Mouse (Mus musculus) liver, embryonic 11.5 days (tissue): ENCODE results near the gene Selenon. TPM values are rescaled to one million over a fixed set of nuclear protein-coding genes. Genes with fewer than 3 reads are reported as not detected.

Experiments
- ATAC-seq: fragments of 200-750 bp; cut with Nextera tagmentation; replicated peaks from 2 replicates; pipeline ENCODE4 v1.8.0; 2017; ENCODE audit warnings: moderate number of reproducible peaks, mild to moderate bottlenecking, moderate TSS enrichment, moderate library complexity; ENCODE audit not compliant: low FRiP score
- DNase-seq: peaks from one replicate; pipeline ENCODE4 v3.0.0-alpha.2; 2017; ENCODE audit warnings: low spot score
- H3K27ac ChIP-seq: fragments of 300-500 bp; sonication (generic); 2 replicates; pipeline ENCODE4 v1.5.1; 2014; ENCODE audit warnings: mild to moderate bottlenecking, low read depth, low read length, control low read depth
- H3K27me3 ChIP-seq: fragments of 300-500 bp; sonication (generic); replicated peaks from 2 replicates; pipeline ENCODE4 v1.6.1; 2014; ENCODE audit warnings: low read length, mixed read lengths; ENCODE audit not compliant: control insufficient read depth, insufficient read depth
- H3K36me3 ChIP-seq: fragments of 300-500 bp; sonication (generic); 2 replicates; pipeline ENCODE4 v1.6.1; 2014; ENCODE audit warnings: mild to moderate bottlenecking, low read length, moderate library complexity, mixed read lengths; ENCODE audit not compliant: control insufficient read depth, insufficient read depth
- H3K4me1 ChIP-seq: fragments of 300-500 bp; sonication (generic); replicated peaks from 2 replicates; pipeline ENCODE4 v1.6.1; 2014; ENCODE audit warnings: low read length, mixed read lengths; ENCODE audit not compliant: control insufficient read depth, insufficient read depth
- H3K4me2 ChIP-seq: fragments of 300-500 bp; sonication (generic); 2 replicates; pipeline ENCODE4 v1.6.1; 2014; ENCODE audit warnings: mild to moderate bottlenecking, control low read depth, moderate library complexity
- H3K4me3 ChIP-seq: fragments of 300-500 bp; sonication (generic); 2 replicates; pipeline ENCODE4 v1.5.1; 2014; ENCODE audit warnings: low read depth, low read length, control low read depth
- H3K9ac ChIP-seq: fragments of 300-500 bp; sonication (generic); 2 replicates; pipeline ENCODE4 v1.6.1; 2014; ENCODE audit warnings: low read depth, low read length, control low read depth
- H3K9me3 ChIP-seq: fragments of 300-500 bp; sonication (generic); 2 replicates; pipeline ENCODE4 v1.6.1; 2016; ENCODE audit warnings: low read length, inconsistent platforms, mixed read lengths; ENCODE audit not compliant: control insufficient read depth
- WGBS: fragments of 180-500 bp; shearing (Covaris S2); extraction: QIAGEN DNeasy Blood & Tissue Kit; methylation state at CpG from one replicate; pipeline ENCODE4 v1.1.7; 2014; 5-methylcytosine and 5-hydroxymethylcytosine counted together
- polyA plus RNA-seq: library from polyadenylated mRNA; unstranded; fragments of >200 nt; fragmentation: Nextera tagmentation; extraction: Ambion mirVana; gene quantifications from 2 replicates; pipeline ENCODE4 v1.2.1, GENCODE M21; 2014

The Selenon gene
- polyA plus RNA-seq, 1 experiment from 2014 or later, result 13.1 TPM

DNA sequence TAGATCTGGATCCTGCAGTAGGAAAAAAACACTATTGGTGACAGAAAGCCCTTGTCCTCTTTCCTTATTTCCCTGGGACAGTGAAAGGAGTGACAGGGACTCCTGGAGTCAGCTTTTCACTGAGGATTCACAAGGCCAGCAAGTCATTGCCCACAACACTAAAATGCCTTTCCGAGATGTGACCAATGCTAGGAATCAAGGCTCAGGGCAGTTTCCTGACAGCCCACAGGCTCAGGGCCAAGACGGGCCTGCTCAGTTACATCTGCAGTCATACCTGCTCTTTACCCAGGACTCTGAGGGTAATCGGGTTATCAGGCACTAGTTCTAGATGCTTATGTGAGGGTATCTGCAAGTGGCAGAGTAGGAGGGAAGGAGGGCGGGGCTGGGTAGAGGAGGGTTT lies 28.5 kb downstream of the Selenon start:
- no peak overlapping the region for H3K4me3 ChIP-seq
- H3K4me1 ChIP-seq, result no peaks in the 10 kb centered on the region
- no peaks in the 10 kb centered on the region for H3K9me3 ChIP-seq
- H3K9ac ChIP-seq, result no peak overlapping the region
- H3K4me2 ChIP-seq, result no peak overlapping the region
- no peak for ATAC-seq
- H3K27me3 ChIP-seq, result no peaks in the 10 kb centered on the region
- WGBS, result 84% methylated on average over 4 of the region's 4 CpGs
- no peak for DNase-seq
- peaks cover 46% of the 10 kb centered on the region for H3K36me3 ChIP-seq
- no peak overlapping the region for H3K27ac ChIP-seq

DNA sequence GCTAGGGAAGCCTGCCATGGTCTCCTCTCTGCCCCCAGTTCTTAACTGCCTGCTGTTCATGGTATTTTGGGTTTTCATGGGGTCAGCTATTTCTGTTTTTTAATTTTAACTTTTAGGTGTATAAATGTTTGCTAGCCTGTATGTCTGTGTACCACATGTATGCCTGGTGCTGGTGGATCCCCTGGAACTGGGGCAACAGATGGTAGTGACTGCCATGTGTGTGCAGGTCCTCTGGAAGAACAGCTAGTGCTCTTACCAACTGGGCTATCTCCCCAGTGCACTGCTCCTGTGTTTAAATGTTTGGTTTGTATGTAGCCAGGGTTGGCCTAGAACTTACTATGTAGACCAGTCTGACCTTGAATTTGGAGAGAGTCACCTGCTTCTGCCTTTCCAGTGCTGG lies 32.7 kb downstream of the Selenon start:
- Histone ChIP-seq H3K9me3 (no peaks in the 10 kb centered on the region), H3K9ac (no peak overlapping the region; the same call in 1 of the 2 replicates), H3K4me3 (no peak overlapping the region), H3K27ac (no peak overlapping the region), H3K36me3 (peaks cover 29% of the 10 kb centered on the region), H3K27me3 (no peaks in the 10 kb centered on the region), H3K4me2 (no peak overlapping the region), H3K4me1 (peaks cover 35% of the 10 kb centered on the region)
- DNase-seq (no peak), ATAC-seq (no peak)

DNA sequence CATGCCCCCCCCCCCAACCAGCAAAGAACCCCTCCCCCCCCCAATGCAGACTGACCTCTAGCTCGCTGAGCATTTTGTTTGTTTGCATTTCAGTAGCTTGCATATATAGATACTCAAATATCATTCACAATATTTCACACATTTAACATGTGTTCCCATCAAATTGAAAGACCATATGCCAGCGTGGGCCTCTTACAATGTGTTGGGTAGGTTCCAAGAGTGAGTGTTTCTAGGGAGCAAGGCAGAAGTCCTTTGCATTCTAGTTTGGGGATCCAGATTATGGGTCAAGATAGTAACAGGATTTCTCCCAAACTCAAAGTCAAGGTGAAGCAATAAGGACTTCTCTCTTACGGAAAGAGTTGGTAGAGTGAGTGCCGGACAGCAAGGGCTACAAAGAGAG lies 33.4 kb downstream of the Selenon start:
- Histone ChIP-seq H3K9me3 (no peaks in the 10 kb centered on the region), H3K36me3 (peaks cover 25% of the 10 kb centered on the region), H3K27me3 (no peaks in the 10 kb centered on the region), H3K4me1 (peaks cover 43% of the 10 kb centered on the region), H3K27ac (no peak overlapping the region), H3K4me2 (no peak overlapping the region), H3K9ac (no peak overlapping the region), H3K4me3 (no peak overlapping the region)
- ATAC-seq, result no peak
- no peak for DNase-seq
- 88% methylated on average over 4 of the region's 4 CpGs for WGBS

- no peaks in the 10 kb centered on the region for H3K9me3 ChIP-seq
- ATAC-seq (no peak), DNase-seq (no peak)
- peaks cover 43% of the 10 kb centered on the region for H3K4me1 ChIP-seq
- H3K27ac ChIP-seq, result no peak overlapping the region
- H3K27me3 ChIP-seq, result no peaks in the 10 kb centered on the region
- H3K36me3 ChIP-seq, result peaks cover 17% of the 10 kb centered on the region
- no peak overlapping the region for H3K4me3 ChIP-seq
- H3K4me2 ChIP-seq, result no peak overlapping the region
- H3K9ac ChIP-seq, result no peak overlapping the region; the same call in 1 of the 2 replicates
- WGBS, result 75% methylated on average over 10 of the region's 10 CpGs
These were observed 34.2 kb downstream of the Selenon start for GRCm38 (mm10) chr4:134517719-134518118.

GRCm38 (mm10) chr4:134516981-134517380 lies 35.0 kb downstream of the Selenon start:
- 60% methylated on average over 8 of the region's 8 CpGs for WGBS
- peaks cover 47% of the 10 kb centered on the region for H3K4me1 ChIP-seq
- DNase-seq, result no peak
- 0 out of 2 replicates have a peak overlapping the region, but pooled peaks have one; percentile 2 for H3K27ac ChIP-seq
- H3K4me3 ChIP-seq, result no peak overlapping the region
- H3K36me3 ChIP-seq, result peaks cover 14% of the 10 kb centered on the region
- ATAC-seq, result no peak
- 0 out of 2 replicates have a peak overlapping the region, but pooled peaks have one; percentile 4 for H3K4me2 ChIP-seq
- H3K9ac ChIP-seq, result no peak overlapping the region; the same call in 1 of the 2 replicates
- H3K27me3 ChIP-seq, result no peaks in the 10 kb centered on the region
- H3K9me3 ChIP-seq, result no peaks in the 10 kb centered on the region

GRCm38 (mm10) chr4:134515614-134516013 lies 36.4 kb downstream of the Selenon start:
- 58% methylated on average over 7 of the region's 7 CpGs for WGBS
- peak overlapping the region; percentile 46 for H3K4me2 ChIP-seq

GRCm38 (mm10) chr4:134514309-134514930 lies 37.5 kb downstream of the Selenon start:
- Histone ChIP-seq H3K4me1 (peaks cover 47% of the 10 kb centered on the region), H3K4me2 (peak overlapping the region; percentile 81), H3K27ac (peak overlapping the region; percentile 47), H3K9ac (peak overlapping the region; percentile 9), H3K36me3 (peaks cover 7% of the 10 kb centered on the region), H3K4me3 (peak overlapping the region; percentile 76), H3K27me3 (no peaks in the 10 kb centered on the region), H3K9me3 (no peaks in the 10 kb centered on the region)
- no peak for DNase-seq
- ATAC-seq, result no peak; the same call in 1 of the 2 replicates
- WGBS, result 62% methylated on average over 11 of the region's 11 CpGs

More at GRCm38 (mm10) chr4:134515614-134516013, 36.4 kb downstream of the Selenon start:
- H3K9me3 ChIP-seq, result no peaks in the 10 kb centered on the region
- ATAC-seq (no peak), DNase-seq (no peak)
- peak overlapping the region; percentile 48; the same call in 1 of the 2 replicates for H3K9ac ChIP-seq
- peaks cover 47% of the 10 kb centered on the region for H3K4me1 ChIP-seq
- H3K36me3 ChIP-seq, result peaks cover 12% of the 10 kb centered on the region
- no peak overlapping the region for H3K4me3 ChIP-seq
- H3K27ac ChIP-seq, result peak overlapping the region; percentile 52
- no peaks in the 10 kb centered on the region for H3K27me3 ChIP-seq

GRCm38 (mm10) chr4:134512798-134513197 lies 39.2 kb downstream of the Selenon start:
- H3K36me3 ChIP-seq, result peaks cover 5% of the 10 kb centered on the region; the same call in 1 of the 2 replicates
- H3K4me3 ChIP-seq, result peak overlapping the region; percentile 76
- peaks cover 53% of the 10 kb centered on the region for H3K4me1 ChIP-seq
- H3K27me3 ChIP-seq, result no peaks in the 10 kb centered on the region
- 9% methylated on average over 15 of the region's 15 CpGs for WGBS
- peak overlapping the region; percentile 77 for H3K27ac ChIP-seq
- H3K9me3 ChIP-seq, result no peaks in the 10 kb centered on the region
- H3K4me2 ChIP-seq, result peak overlapping the region; percentile 81
- peak; percentile 37 for ATAC-seq
- DNase-seq, result peak; percentile 78
- peak overlapping the region; percentile 54; the same call in 1 of the 2 replicates for H3K9ac ChIP-seq

- ATAC-seq (no peak), DNase-seq (no peak)
- peaks cover 52% of the 10 kb centered on the region for H3K4me1 ChIP-seq
- peaks cover 5% of the 10 kb centered on the region; the same call in 1 of the 2 replicates for H3K36me3 ChIP-seq
- WGBS, result 27% methylated on average over 6 of the region's 6 CpGs
- peak overlapping the region; percentile 81 for H3K4me2 ChIP-seq
- peak overlapping the region; percentile 76 for H3K4me3 ChIP-seq
- no peaks in the 10 kb centered on the region for H3K9me3 ChIP-seq
- peak overlapping the region; percentile 91 for H3K9ac ChIP-seq
- H3K27ac ChIP-seq, result peak overlapping the region; percentile 84
- H3K27me3 ChIP-seq, result no peaks in the 10 kb centered on the region
These were observed 40.2 kb downstream of the Selenon start for GRCm38 (mm10) chr4:134511730-134512129.
